Mouse (Mus musculus) cerebellum, adult 18-20 months (tissue): ENCODE data around the gene Ltbp1.

ENCODE experiments used
- DNase-seq, 2 experiments: peaks; one replicate each; pipeline ENCODE4 v3.0.0; 2021

Gene Ltbp1

DNA sequence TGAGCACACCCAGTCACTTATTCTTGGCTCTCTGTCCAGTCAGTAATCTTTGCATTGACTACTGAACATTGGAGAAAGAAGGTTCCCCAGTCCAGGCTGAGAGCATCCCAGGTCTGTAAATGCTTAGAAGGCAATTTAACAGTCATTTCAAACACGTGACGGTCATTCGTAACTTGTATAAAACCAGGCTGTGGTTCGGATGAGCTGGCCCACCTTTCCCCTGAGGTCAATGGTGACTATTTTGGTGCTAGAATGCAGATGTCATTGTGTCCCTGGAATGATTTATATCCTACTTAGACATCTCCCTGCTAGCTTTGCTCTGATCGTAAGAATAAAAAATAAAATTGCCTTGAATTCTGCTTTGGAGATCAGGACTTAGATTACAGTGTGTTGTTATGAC is 63.9 kb downstream of the Ltbp1 start:
- no peak for DNase-seq

DNA sequence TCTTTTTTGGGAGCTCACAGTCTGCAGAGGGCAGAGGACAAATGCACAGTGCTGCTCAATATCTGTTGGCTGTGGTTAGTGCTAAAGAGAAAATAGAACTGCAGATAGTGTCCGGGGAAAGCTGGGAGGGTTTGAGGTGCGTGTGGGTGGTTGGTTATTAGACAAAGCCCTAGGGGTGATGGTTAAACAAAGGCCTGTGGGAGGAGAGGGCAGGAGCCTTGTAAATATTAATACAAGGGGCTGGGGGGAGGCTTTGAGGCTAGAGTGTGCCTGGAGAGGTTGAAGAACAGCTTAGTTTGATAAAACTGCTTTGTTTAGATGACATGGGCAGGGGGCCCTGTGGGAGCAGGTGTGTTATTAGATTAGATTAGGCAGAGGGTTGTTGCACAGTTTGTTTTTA is 65.8 kb downstream of the Ltbp1 start:
- no peak for DNase-seq

DNA sequence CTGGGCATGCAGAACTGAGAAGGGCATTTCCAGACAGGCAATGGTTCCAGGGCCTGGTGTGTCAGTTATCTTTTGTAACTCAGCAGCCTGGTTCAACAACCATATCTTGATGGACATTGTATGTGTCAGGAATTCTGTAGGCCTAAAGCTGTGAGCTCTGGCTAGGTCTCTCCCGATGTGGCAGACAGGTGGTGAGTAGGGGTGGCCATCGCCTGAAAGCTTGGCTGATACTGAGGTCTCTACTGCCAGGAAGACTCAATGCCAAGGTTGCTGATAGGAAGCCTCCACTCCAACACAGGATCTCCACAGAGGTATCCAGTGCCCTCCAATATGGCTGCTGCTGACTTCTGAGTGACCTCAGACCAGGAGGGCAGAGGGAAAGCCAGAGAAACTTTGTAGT is 66.4 kb downstream of the Ltbp1 start:
- DNase-seq = no peak

DNA sequence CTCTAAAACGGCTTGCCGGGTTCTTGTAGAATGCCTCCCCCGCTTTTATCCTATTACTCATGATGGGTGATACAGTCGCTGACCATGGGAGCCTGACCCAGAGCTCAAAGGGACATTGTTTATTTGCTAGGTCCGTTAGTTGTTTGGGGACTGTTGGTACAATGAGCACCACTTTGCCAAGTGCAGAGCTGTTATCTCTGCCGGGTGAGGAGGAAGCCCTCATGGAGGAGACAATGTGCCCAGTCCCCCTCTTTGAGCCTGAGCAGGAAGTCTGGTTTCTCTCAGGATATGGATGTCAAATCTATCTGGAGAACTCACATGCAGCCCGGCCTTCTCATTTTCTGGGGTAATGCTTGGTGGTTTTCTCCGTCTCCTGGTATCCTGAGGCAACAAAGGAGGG is 68.5 kb downstream of the Ltbp1 start:
- DNase-seq = no peak

DNA sequence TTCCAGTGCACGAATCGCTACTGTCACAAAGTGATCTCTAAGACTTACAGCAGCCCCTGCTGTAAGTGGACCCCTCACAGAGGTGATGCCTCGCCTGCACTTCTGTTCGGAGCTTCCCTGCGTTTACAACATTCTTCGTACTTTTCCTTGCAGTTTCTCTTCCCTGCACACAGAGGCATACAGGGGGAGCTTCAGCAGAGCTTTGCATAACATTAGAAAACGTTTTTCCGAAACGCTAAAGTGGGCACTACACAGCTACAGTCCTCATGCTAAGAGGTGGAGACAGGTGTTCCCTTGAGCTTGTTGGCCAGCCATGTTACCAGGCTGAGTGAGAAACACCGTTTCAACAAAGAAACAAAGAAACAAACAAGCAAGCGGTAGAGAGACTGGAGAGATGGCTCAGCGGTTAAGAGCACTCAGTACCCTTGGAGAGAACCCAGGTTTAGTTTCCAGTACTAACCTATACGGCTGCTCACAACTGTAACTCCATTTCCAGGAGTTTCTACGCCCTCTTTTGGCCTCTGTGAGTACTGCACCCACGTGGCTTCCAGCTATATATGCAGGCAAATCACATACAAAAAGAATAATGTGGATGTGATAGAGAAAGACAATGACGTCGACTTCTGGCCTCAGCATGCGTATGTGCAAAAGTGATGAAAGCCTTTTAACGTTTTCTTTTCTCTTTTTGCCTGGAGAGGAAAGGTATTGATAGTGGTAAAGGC is 69.8 kb downstream of the Ltbp1 start:
- no peak for DNase-seq

DNA sequence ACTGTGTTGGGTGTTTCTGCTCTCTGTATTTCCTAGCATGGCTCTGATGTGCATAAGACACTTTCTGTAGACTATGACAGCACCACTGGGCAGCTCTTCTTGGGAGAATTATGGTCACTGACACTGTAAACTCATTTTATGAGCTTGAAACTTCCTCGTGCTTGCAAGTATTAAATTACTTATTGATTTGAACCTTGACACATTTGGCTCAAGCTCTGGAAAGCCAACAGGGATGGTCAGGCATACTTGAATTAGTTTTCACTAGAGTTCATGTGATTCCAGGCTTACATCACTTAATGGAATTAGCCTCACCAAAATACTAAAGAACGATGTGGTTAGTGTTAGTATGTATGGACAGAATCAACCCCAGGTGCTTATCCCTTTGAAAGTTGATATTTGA is 76.0 kb downstream of the Ltbp1 start:
- DNase-seq = no peak

DNA sequence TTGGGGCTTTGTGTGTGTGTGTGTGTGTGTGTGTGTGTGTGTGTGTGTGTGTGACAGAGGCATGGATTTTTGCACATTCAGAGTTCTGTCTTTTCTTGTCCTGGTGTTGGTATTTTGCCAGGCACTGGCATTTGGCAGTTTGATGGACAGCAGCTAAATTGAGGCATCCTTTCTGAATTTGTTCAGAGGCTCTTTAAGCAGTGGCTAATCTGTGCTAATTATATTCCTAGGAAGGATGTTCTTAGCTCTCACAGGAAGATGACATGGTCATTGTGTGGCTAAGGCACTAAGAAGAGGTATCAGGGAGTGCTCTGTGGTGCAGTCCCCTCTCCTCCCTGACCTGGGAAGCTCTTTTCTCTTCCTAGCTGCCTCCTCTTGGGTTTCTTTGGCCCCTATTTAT is 77.1 kb downstream of the Ltbp1 start:
- DNase-seq = no peak

DNA sequence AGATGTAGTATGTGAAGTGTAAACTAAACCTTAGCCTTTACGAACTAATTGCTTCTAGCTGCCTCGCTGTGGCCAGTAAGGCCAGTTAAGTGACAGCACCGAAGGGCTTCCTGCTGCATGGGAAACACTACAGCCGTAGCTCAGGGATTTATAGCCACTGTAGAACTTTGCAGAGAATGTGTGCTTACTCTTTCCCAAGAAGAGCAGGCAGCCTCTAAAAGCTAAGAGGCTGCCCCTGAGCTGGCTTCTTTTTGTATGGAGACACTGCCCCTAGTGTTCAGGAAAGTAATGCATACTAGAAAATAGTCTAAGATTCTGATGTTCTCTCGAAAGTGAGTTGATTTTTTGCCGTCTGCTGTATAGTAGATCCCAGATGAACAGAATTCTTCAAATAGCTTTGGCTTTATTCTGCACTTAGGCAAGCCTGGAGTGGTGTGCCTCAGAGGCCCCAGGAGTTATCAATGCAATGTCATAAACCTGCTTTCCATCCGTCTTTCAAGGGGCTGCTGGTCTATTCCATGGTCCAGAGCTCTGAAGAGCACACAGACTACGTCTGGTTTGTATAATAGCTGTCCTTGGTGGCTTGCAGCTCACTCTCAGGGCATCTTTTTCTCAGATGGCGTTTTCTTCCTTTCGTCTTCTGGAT is 82.1 kb downstream of the Ltbp1 start:
- DNase-seq = peak in 1 of 2 experiments; percentile 3

DNA sequence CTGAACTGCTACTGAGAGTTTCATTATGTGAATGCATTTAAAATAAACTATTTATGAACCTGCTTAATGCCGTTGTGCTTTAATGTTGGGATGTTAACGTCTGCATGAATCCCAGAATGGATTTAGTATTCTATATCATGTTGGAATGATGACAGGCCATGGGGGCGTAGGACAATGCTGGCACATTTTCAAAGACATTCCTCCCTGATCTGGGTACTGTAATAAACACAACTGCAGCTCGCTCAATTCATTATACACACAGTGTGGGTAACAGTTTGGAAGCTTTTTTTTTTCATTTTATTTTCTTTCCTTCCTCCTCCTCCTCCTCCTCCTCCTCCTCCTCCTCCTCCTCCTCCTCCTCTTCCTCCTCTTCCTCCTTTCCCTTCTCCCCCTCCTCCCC is 82.9 kb downstream of the Ltbp1 start:
- DNase-seq = no peak

DNA sequence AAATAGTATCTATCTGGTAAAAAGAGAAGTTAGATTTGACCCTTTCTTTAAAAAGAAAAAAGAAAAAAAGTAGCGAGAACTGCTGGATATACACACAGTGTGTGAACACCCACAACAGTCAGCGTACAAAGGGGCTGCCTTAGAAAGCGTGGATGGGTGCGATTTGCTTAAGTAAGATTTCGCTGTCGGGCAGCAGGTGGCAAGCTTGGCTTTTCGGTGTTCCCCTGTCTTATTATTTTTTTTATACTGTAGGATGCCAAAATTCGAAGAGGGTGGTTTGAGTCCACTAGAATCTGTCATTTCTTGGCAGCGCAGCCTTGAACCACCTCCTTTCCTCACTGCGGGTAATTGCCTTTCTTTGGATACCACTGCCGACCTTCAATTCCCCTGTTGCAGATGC is 83.4 kb downstream of the Ltbp1 start:
- DNase-seq = no peak

DNA sequence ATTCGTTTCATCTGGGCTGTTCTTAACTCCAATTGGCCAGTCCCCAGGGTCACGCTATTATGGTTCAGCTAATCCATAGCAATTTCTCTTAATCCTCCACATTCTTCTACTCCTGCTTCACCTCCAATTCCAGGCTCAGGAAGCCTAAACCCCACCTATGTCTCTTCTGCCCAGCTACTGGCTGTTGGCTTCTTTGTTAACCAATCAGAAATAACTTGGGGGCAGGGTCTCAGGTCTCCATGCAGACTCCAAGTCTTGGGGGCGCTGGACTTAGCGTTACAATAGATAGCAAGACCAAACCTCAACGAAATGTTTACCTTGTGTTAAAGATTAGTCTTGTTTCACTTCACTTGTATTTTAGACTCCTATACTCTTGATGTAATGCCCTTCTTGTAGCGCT is 85.2 kb downstream of the Ltbp1 start:
- DNase-seq = no peak

DNA sequence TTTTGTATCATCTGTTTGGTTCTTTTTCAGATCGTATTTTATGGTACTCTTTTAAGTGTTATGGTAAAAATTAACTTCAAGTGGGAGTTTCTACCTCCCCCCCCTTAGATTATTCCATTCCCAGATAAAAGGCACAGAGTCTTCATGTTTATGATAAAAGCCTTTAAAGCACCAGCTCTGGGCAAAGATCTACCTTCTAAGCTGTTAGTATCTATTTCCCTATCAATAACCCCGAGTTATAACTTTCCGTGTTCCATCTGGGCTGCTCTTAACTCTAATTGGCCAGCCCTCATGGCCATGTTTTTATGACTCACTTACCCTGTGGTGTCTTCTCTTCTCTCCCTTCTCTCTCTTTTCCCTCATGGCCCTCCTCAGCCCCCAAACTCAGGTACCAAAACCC is 88.2 kb downstream of the Ltbp1 start:
- no peak for DNase-seq

DNA sequence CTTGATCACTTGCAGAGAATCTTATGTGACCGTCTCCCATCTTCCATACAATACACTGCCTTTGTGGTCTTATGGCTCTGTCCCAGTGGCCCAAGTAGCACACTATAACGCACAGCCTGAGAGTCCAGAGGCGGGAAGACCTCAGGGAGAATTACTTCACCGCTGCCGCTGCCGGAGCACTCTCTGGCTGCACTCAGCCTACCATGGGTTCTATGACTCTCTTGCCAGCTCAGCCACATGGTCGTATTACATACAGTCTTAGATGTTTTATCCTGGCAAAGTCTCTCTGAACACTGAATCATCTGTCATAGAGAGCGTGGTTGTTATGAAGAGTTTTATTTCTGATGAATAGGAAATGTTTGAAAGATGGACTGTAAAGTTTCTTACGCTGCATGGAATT is 89.2 kb downstream of the Ltbp1 start:
- DNase-seq = no peak

DNA sequence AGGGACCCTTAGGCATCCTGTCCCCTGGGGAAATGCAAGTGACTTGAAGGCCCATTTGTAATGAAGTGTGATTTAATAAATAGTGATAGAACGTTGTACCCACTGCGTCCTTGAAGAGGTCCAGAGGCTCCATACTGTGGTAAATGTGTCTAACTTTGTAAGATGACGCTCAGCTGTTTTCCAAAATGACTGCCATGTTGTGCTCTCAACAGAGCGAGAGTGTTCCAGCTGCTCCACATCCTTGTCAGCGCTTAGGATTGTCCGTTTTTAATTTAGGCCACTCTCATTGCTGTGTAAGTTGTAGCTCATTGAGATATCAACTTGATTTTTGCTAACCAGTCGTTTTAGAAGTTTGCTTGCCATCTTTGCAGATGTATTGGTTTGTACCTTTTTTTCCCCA is 91.4 kb downstream of the Ltbp1 start:
- no peak for DNase-seq

DNA sequence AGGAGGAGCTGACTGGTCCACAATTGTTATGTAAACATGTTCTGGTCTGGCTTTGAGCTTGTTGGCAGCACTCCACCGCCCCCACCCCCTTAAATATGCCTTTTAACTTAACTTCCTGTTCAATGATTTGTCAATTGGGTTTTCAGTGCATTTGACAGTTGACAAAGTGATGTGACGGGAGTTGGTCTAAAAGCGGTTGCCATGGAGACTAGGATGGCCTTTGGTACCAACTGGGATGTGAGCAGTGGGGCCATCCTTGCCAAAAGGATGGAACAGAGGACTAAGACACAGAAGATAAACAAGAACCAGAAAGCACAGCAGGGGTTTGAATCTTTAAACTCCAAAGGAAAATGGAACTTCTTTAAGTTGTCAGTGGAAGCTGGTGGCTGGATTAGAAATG is 92.0 kb downstream of the Ltbp1 start:
- DNase-seq = no peak

DNA sequence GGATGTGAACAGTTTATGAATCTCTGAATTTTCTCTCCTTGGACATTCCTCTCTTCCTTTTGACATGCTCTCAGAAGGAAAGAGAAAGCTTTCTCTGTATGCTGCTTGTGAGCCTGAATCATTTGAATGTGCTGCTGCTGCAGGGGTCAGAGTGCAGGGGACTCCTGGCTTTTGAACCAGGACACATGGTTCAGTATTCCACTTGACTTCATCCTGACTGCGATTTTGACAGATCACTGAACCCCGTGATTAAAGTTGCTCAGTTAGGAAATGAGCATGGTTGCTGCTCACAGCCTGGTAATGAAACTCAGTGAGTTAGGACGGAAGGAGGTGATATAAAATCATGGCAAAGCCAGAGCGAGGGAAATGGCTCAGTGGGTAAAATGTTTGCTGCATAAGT is 95.8 kb downstream of the Ltbp1 start:
- no peak for DNase-seq

DNA sequence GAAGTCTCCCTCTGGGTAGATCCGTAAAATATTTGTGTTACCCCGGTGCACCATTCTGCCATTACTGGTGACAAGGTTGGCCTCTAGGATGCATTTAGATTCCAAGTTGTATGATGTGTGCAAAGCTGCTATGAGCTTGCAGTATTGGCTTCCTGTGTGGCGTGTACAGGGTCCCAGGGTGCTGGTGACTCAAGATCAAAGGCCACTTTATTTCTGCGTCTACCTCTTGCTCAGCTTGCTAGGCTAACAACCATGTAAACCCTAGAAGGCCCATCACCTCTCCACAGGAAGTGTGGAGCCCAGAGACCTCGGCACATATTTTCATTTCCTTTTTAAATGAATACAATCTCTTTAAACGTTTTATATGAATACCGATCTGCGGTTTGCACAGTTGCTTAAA is 96.6 kb downstream of the Ltbp1 start:
- no peak for DNase-seq

DNA sequence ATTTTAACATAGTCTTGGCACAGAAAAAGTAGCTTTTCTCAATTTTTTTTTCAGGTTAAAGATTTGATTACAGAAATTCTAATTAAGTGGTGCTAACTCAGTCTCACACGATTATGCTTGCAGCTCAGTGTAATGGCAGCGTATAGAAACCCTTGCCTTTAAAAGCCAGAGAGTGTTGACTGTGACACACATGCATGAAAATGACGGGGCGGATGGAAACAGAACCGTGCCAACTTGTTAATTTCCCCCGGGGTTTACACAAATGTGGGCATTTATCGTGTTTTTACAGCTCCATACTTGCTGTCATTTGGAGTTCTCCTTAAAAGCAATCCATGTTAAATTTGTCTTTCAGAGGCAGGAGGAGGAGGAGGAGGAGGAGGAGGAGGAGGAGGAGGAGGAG is 102.0 kb downstream of the Ltbp1 start:
- DNase-seq = no peak

DNA sequence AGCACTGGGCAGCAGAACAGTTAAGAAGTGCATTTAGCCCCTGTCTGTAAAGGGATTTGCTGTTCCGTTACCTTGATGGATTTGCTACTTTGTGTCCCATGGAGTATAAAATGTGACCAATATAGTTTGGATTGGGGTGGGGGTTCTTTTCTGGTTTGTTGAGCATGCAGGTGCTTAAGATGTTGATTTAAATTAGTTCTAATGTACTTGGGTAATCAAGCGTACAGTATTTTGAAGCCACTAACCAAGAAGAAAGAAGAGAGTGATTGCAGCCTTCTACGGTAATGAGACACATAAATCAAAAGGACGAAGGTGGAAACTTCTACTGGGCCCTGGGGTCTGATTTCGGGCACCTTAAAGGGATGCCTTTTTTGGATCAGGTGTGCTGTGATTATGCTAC is 102.5 kb downstream of the Ltbp1 start:
- DNase-seq = no peak

DNA sequence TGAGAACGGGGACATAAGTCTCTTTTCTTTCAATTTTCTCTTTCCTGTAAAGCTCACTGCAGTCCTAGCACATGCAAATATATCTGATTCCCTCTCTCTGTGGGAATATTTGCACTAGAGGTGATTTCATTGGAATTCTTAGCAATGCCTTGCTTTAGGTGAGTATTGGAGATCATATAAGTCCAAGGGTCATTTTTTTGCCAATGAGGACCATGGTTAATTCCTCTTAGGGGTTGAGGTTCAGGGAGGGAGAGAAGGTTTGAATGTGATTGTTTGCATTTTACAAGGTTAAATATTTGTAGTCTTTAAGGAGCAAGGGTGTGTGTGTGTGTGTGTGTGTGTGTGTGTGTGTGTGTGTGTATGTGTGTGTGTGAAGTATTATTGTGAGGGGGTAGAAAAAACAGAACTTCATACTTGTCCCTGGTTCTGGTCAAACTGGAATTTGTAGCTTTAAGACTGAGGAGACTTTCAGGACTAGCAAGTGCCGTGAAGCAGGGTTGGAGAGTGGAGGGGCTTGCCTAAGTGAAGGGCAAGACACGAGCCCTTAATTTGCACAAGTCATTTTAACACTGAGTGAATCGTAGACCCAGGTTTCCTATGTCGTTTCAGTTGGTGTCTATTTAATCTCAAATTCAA is 103.8 kb downstream of the Ltbp1 start:
- no peak for DNase-seq

DNA sequence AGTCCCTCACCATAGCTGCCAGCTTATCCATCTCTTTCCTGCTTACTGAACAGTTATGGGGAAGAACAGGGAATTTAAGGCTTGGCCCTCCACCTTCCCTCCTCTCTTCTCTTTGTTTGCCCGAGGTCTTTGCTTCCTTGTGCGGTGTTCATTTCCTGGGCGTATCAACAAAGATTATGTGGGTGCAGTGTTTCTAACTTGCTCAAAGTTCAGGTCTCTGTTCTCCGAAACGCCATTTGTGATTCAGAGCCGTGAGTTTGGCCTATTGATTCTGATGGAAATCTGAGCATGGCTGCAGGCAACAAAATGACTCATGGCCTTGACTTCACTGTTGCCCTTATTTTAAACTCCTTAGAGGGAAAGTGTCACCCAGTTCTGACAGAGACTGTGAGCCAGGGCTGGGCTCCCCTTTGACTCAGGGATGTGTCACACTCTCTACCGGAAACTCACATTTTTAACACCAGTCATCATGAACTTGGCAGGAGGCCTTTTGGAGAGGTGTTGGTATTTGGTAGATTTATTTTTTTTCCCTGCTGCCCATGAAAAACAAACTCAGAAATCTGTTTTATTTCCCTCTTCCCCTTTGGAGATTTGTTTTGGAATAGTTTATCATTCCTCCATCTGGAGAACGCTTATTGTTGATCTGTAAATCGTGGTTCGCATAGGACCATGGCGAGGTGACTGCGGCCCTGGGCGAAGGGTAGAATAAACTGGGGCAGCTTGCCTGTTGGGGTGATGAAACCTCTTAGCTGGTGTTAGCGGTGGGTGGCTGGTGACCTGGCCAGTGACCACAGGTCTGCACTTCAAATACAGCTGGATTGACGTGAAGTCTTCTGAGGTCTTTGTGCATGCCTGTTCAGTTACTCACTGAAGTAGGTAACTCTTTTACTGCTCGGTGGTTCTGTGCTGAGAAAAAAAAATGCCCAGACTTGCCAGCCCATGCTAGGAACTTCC is 105.2 kb downstream of the Ltbp1 start:
- no peak for DNase-seq

DNA sequence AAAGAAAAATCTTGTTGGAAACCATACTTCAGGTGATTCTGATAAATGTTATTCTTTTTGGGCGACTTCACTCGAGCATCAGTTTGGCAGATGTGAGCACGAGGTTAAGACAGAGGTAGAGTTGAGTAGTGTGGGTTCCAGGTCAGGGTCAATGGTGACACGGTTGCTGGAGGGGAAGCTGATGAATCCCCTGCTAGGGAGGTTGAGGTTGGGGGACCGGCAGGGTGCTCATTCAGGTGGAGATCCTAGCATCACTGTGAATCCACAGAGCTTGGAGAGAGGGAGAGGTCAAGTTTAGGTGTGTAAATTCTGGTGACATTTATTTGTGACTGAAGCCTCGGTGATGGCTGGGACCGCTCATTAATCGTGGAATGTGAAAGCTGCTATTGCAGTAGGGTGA is 110.2 kb downstream of the Ltbp1 start:
- no peak for DNase-seq

DNA sequence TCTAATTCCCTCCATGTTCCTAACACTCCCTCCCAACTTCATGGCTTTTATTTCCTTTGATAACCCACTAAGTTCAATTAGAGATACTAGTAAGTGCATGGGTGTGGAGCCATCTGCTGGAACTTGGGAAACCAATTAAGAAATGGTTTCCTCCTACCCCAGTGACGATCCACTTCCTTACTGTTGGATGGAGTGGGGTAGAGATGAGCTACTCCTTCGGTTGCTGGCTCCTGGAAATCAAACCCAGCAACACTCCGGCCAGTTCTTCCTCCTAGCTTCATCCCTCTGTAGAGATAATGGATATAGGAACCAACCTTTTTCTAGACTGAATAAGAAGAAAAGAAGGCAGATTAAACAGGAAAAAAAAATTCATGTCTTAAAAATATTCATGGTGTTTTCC is 113.5 kb downstream of the Ltbp1 start:
- no peak for DNase-seq
